Mouse (Mus musculus) layer of hippocampus, postnatal 10 days (tissue): Measurements from ENCODE around the gene Cntrl. TPM values are rescaled to one million over a fixed set of nuclear protein-coding genes. Genes with fewer than 3 reads are reported as not detected.

Experiments used
- DNase-seq, 2 experiments: peaks; one replicate each; pipeline ENCODE4 v3.0.0; 2021; ENCODE audit warnings: low spot score in 2 of 2
- total RNA-seq, 2 experiments: library from RNA; stranded (reverse); gene quantifications; 2 replicates each; pipeline ENCODE4 v1.2.3; 2021

Cntrl gene
- total RNA-seq, 2 experiments from 2014 or later: 11.1 to 17.0 TPM

DNA sequence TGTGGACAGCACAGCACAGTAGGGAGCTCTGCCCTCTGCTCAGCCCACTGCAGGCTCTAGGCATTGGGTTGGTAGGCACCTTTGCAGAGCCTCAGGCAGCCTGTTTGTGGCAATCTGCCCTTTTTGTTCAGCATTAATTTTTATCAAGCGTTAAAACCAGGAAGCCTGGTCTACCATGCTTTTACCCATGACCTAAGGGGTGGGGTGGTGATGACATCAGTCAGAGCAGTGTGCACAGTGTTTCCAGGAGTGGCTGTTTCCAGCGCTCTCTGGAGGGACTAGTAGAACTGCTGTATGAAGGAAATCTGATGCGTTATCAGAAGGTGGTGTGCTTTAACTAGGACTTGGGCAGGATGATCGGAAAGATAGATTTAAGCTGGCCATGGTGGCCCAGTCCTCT is 63.0 kb downstream of the Cntrl start:
- no peak for DNase-seq

DNA sequence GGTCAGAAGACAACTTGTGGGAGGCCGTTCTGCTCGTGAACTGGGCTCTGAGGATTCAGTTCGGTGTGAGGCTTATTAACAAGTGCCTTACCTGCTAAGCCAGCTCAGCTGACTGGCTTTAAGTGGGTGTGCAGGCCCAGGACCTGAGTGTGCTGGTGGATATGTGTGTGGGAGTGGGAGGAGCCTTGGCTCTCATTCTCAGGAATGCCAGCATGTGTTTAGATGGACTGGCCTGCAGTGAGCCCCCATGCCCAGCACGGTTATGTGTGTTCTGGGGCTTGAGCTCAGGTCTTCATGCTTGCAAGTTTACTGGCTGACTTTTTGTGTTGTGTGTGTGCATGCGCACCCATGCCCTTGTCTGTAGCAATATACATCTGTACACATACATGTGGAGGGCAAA is 64.4 kb downstream of the Cntrl start:
- DNase-seq: no peak

DNA sequence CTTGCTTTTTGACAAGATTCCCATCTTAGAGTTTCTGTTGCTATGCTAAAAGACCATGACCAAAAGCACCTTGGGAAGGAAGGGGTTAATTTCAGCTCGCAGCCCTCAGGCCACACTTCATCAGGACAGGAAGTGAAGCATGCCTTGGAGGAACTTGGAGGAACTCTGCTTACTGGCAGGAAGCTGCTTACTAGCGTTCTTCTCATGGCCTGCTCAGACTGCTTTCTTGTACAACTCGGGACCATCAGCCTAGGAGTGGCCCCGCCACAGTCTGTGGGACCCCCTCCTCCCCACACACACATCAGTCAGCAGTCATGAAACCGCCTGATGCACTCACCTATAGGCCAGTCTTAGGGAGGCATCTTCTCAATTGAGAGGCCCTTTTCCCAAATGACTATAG is 64.8 kb downstream of the Cntrl start:
- no peak for DNase-seq

DNA sequence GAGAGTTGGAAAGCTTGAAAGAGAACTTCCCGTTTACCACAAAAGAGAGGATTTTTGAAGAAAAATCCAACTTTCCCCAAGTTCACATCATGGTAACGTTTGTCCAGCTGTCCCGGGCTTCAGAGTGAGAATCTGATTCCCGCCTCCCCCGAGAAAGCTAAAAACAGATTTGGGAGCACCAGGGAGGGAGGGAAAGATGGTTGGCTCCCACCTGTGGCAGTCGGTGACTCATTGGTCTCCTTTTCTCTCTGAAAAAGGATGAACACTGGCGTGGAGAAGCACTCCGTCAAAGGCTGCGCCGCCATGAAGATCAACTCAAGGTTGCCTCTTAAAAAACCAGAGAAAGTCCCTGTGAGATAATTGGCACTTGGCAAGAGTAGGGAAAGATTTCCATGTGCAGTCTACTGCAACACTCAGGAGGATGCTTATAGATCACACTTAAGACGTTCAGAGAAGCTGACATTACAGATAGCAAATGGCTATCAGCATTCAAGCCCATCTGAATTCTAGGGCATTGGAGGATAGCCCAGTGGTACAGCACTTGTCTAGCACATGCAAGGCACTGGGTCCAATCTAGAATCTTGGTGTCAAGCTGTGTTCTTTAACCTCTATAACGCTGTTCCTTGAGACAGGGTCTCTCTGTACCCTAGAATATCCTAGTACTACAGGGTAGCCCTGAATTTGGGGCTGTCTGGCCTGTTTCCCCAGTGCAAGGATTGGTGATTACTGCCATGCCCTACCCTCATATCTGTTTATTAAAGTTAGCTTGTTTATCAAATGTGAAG is 66.2 kb downstream of the Cntrl start:
- no peak for DNase-seq

DNA sequence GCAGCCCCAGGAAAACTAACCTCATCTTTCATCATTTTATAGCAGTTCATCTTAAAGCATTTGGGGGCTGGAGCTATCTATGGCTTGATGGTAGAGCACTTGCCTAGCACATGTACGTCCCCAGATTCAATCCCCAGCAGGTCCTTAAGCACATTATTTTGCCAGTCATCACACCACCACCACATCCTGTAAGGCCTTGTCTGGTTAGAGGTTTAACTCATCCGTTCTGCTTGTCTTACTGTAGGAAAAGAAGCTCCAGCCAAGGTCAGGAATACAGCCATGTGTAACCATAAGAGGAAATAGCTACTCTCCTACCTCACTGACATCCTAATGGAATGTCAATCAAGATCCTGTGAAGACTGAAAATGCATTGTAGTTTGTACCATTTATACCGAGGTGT is 68.9 kb downstream of the Cntrl start:
- DNase-seq: no peak

DNA sequence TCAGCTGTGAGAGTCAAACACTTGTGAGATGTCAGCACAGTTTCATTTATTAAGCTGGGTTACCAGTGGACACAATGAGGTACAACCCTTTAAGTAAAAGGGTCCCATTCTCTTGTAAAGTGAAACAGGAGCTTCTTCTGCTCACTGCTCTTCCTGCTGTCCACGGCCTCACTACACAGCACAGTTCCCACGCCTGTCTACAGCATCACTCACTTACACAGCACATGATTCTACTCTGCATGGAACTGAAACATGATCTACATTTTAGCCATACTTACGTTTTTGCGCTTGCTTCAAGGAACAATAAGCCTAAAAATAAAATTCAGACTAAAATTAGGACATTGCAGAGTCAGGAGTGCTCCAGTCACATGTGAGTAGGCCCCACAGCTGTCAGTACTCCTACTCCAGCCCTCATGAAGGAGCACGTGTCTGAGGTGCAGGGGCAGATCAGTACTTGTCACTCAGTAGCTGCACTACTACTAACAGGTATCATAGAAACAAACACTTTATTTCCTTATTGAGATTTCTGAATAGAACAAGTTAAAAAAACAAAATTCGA is 73.9 kb downstream of the Cntrl start:
- no peak for DNase-seq

DNA sequence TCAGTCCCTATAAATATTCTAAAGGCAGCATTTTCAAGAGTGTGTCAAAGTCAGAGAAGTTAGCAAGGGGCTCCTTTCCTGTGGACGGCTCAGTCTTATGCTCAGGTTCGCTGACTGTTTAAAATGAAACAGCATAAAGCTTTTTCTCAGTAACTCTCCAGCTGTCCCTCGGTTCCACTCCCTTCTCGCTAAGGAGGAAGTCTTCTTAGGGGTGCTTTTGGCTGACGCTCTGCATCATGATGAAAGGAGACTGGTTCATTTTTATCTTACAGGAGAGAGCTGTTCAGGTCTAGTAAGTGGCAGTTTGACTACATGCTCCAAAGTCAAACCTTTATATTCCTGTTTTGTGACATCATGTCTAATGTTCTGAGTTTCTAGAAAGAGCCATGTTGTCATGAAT is 79.6 kb downstream of the Cntrl start:
- DNase-seq: no peak

DNA sequence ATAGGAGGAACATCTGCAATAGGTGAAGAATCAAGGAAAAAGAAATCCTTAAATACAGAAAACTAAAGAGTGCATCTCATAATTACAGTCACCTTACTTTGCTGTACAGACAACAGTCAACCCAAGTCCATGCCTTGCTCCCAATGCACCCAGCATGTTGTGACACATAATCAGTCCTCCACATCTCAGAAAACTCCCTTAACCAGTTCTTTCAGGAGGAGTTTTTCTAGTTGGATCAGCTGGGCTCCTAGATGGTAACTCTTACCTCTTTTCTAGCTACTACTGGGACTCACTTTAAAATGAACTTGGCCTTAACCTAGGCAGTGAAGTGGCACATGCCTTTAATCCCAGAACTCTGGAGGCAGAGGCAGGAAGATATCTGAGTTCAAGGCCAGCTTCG is 84.7 kb downstream of the Cntrl start:
- no peak for DNase-seq

DNA sequence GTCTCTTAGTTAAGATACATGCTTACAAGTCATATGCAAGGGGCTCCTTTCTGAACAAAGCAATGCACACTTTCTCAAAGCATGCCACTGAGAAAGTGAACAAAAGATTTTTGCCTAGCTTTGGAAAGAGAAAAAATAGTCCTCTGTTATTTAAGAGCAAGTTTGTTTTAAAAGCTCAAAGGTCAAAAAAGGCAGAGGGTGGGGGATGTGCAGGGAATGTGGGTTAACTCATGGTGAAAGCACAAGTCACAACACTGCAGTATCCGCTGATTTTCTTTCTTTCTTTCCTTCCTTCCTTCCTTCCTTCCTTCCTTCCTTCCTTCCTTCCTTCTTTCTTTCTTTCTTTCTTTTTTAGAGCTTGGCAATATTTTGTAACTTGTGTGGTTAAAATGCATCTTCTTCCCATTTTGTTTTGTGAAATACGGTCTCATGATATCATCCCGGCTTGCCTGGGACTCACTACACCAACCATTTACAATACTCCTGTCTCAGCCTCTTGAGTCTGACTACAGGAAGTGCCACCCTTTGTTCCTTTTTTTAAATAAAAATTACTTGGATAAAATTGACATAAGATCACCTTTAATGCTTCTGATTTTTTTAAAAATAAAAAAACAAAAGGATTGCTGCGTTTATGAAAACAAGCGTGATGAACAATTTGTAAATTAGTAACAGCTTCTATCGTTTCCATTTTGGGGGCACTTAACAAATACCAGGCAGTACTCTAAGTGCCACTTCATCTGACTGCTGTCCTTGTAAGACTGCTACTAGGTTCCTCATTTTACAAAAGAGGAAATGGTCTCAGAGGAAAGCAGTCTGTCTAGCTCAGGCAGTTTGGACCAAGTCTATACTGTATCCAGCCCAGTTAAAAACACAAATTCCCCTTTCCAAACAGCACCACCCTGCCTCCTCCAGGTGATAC is 86.6 kb downstream of the Cntrl start:
- DNase-seq: no peak

DNA sequence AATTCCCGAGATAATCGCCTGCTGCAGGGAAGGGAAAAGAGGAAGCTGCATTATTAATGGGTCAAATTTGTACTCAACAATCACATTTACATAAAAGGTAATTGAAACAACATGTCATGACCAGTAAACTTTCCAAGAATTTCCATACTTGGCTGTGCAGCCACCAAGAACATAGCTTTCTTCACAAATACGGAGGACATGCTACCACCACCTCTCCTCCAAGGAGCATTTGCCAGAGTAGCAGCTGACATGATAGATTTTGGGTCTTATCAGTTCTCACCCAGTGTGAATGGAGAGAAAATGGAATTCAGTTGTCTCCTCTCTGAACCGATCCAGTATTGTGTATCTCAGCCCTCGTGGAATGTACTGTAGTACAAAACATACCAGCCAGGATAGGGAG is 90.2 kb downstream of the Cntrl start:
- DNase-seq: no peak

DNA sequence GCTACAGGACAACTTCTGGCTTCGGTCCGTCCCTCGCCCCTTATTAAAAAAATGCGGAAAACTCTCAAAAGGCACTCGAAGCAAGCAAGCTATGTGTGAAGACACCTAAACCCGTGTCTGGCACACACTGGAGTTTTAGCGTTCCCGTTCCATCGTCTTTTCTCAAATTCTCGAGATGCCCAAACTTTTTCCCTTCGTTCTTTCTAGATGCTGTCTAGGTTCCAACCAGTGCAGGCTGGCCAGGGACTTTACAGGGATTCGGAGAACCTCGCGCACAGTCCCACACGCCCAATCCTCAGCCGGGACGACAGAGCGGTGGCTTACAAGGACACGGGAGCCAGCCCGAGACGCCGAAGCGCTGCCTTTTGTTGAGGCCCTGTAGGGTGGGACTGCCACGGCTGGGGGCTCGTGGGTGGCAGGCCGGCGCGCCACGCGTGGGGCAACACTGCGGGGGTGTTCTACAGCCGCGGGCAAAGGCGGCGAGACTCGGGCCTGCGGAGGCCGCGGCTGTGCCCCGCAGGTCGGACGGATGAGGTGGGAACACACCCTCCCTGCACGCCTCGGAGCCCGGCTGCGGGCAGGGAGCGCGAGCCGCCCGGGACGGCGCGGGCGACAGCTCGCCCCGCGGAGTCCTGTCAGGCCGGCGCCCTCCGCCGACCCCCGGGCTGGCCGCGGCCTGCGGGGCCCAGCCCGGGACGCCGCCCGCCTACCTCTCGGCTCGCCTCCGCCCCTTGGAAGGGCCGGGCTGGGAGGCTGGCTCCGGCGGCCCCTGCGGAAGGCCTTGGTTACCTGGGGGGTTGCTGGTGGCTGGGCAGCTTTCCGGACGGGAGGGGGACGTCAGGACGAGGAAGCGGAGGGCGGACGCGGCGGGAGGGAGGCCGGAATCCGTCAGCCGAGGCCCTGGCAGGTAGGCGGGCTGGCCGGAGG is 90.9 kb downstream of the Cntrl start:
- DNase-seq: peak; percentile 56 to 63

DNA sequence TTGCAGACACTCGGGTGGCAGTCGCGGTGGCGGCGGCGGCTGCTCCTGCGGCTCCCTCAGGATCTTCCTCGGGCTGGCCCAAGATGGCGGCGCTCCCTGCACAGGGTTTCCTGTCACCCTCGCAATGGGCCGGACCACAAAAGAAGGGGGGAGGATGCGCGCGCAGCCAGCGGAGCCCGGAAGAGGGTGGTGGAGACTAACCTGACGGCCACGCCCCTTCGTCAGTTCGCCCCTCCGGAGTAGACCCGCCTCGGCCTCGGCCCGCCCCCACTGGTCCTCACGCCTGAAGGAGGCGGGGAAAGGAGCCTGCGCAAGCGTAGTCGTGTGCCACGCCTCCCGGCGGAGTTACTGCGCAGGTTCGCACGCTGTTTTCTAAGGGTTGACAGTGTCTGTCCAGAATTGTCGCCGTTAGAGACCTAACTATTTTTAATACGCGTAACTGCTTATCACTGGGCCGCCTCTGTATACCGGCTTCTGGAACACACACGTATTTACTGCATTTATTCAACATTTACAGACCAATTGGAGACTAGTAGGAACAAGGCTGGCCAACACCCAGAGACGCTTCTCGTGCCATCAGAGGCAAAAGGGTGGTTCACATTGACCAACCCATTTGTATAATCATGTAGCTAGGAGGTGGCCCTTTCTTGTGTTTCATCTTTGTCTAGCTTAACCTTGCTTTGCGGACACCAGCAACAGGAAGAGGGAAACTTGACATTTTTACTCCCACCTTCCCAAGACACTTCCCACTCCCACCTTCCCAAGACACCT is 91.8 kb downstream of the Cntrl start, which contains the start of gene Rab14:
Rab14 (minus strand) TSS at position 223 of the 771 bp plus-strand sequence.
- peak; percentile 100 for DNase-seq

DNA sequence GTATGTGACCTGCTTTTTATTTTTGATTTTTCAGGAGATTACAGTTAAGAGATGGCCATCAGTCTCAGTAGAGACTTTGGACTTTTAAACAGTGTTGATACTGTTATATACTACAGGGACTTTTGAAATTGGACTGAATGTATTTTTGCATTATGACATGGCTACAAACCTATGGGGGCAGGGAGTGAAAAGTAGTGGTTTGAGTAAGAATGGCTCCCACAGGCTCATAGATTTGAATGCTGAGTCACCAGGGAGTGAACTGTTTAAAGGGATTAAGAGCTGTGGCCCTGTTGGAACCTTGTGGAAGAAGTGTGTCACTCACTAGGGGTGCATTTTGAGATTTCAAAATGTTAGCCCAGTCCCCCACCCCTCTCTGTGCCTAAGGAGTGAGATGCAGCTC is 94.4 kb downstream of the Cntrl start:
- DNase-seq: no peak

DNA sequence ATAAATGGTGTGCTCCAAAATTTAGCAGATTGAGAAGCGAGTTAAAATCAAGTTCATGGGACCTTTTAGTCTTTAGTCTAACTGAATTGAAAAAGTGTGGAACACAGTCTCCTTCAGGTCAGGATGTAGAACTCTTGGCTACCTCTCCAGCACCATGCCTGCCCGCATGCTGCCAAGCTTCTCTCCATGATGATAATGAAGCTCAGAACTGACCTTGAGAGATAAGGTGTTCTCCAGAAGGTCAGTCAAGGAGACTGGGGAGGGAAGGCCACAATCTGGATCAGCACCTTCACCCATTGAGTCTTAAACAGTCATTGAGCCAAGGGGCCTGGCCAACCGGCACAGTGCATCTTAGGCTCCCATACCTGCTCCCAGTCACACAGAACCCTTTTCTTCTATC is 97.5 kb downstream of the Cntrl start:
- DNase-seq: no peak

DNA sequence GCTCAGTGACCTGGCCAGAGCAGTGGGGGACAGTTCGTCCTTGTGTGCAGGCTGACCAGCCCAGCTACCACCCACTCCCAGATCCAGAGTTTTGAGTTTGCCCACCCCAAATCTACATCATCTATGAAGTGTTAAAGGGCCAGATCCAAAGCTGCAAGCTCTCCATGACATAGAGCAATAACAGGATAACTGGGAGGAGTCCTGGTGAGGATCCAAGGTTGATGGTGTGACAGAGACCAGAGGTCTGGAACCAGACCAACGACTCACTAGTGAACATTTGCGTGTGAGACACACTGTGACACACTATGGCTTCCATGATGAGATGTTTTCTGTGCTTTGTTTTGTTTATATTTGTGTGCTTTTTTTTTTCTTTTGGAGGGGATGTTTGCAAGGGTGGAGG is 98.8 kb downstream of the Cntrl start:
- no peak for DNase-seq

DNA sequence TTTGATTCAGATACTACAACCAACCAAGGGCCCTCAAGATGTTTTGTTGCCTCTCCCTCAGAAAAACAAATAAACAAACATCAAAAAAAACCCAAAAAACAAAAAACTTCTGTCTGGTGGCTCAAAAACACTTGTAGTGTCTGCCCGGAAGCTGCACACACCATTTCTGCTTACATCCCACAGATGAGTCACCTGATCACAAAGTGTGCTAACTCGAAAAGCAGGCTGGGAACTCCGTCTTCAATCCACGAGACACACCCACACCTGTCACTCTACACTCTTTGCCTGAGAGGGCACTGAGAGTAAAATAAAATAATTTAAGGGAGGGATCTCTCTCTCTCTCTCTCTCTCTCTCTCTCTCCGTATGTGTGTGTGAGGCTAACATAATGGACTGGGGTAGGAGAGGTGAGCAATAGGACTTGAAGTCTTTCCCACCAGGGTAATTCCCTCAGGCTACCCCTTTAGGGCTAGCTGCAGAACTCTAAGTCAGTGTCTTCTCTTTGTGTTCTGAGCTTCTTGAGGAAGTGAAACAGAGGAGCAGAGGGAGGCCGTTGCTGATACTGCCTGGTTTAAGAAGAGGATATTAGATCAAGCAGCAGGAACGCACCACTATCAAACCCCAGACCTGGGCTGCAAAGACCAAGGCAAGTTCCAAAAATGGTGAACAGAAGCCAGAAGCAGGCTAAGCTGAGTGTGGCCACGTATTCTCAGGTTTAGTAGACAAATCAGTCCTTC is 99.8 kb downstream of the Cntrl start:
- no peak for DNase-seq

DNA sequence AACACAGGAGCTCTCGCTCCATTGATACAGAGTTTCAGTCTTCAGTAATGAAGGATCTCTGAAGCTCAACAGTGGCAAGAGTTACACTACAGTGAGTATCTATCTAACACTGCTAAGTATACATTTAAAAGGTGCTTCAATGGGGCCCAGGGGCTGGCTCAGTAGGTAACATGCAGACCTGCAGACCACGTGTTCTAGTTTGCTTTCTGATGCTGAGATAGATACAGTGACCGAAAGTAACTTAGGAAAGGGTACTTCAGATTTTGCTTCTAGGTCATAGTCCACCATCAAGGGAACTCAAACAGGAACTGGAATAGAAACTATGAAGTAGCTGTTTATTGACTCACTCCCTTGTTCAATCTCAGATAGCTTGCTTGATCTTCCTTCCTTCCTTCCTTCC is 102.4 kb downstream of the Cntrl start:
- DNase-seq: no peak

DNA sequence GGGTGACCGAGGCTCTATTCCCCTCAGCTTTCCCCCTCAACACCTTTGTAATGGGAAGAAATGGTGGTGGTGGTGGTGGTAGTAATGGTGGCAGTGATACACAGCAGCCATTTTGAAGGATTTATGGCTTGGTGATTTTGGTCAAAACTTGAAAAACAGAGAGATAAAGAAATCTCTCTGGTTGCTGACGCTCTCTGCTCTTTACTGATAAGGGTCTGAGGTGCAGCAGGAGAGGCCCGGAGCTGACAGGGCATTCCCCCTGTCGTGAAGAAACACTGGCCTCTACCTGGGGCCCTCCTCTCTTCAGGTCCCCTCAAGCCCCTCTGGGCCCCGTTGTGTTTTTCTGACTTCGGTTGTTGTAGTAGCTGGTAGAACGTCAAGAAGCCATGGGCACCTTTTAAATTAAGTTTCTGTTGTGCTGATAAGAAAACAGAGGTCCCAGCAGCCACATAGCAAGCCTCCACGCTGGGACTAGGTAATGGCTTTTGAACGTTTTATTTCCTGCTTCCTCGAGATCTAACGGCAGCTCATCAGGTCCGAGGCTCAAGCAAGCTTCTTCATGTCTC is 104.1 kb downstream of the Cntrl start:
- DNase-seq: no peak

DNA sequence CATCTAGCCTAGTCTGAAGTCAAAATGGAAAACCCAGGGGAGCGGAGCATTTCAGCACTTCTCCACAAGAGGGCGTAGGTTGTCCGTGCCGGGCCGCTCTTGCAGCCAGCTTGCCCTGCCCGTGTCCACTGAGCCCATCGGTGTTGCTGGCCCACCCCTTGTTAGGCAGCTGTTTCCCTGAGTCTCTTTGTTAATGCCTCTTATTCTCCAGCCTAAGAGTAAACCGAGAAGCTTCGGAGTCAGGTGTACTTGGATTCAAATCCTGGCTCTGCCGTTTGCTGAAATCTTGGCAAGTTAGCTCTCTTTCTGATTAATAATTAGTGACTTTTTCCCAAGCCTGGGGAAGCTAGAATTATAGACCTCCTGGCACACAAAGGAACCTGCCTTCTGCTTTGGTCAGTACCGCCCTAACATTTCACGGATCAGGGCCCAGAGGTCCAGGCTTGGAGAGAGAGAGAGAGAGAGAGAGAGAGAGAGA is 105.6 kb downstream of the Cntrl start:
- peak; percentile 89 to 90 for DNase-seq
